Mouse (Mus musculus): ENCODE measurements around the gene Wnt10b. TPM values are rescaled to one million over a fixed set of nuclear protein-coding genes. Genes with fewer than 3 reads are reported as not detected.

Gene Wnt10b
- polyA plus RNA-seq, 1 experiment from 2014 or later: not detected

- peaks cover 14% of the 10 kb centered on the region for H3K27me3 ChIP-seq
- no peak for ATAC-seq (ENCODE audit: low read depth)
- H3K27ac ChIP-seq (replicated peaks): no peak overlapping the region
- H3K9me3 ChIP-seq: no peaks in the 10 kb centered on the region
- no peaks in the 10 kb centered on the region for H3K36me3 ChIP-seq
- no peak overlapping the region for H3K9ac ChIP-seq
- H3K4me1 ChIP-seq (replicated peaks): peaks cover 13% of the 10 kb centered on the region
- no peak overlapping the region for H3K4me3 ChIP-seq
- 79% methylated on average over 8 of the region's 8 CpGs for WGBS
- H3K4me2 ChIP-seq: no peak overlapping the region
These were observed 55.8 kb downstream of the Wnt10b start for GRCm38 (mm10) chr15:98722191-98722590.

Other genes with a start within 250 kb of the Wnt10b start
- 132 and 147 TPM in 2 replicates for gene Kansl2, start 243.9 kb downstream of the Wnt10b start, polyA plus RNA-seq (2015; fragmentation: Nextera tagmentation; extraction: Ambion mirVana)
- 68.7 and 76.3 TPM in 2 replicates for gene Ccnt1, start 207.2 kb downstream of the Wnt10b start, polyA plus RNA-seq (2015; fragmentation: Nextera tagmentation; extraction: Ambion mirVana)
- not detected in 2 replicates for gene 4930415O20Rik, start 207.1 kb downstream of the Wnt10b start, polyA plus RNA-seq (2015; fragmentation: Nextera tagmentation; extraction: Ambion mirVana)
- gene Adcy6, start 168.1 kb downstream of the Wnt10b start, polyA plus RNA-seq (2015; fragmentation: Nextera tagmentation; extraction: Ambion mirVana): 10.4 and 10.7 TPM in 2 replicates
- 124 and 137 TPM in 2 replicates for gene Cacnb3, start 147.3 kb downstream of the Wnt10b start, polyA plus RNA-seq (2015; fragmentation: Nextera tagmentation; extraction: Ambion mirVana)
- gene Ddx23, start 115.3 kb downstream of the Wnt10b start, polyA plus RNA-seq (2015; fragmentation: Nextera tagmentation; extraction: Ambion mirVana): 20.5 and 21.7 TPM in 2 replicates
- 6.2 and 7.4 TPM in 2 replicates for gene Rnd1, start 100.7 kb downstream of the Wnt10b start, polyA plus RNA-seq (2015; fragmentation: Nextera tagmentation; extraction: Ambion mirVana)
- 2.2 and 4.1 TPM in 2 replicates for gene Ccdc65, start 69.9 kb downstream of the Wnt10b start, polyA plus RNA-seq (2015; fragmentation: Nextera tagmentation; extraction: Ambion mirVana)
- gene Fkbp11, start 50.0 kb downstream of the Wnt10b start, polyA plus RNA-seq (2015; fragmentation: Nextera tagmentation; extraction: Ambion mirVana): 8.1 and 10.9 TPM in 2 replicates
- gene Arf3, start 14.9 kb downstream of the Wnt10b start, polyA plus RNA-seq (2015; fragmentation: Nextera tagmentation; extraction: Ambion mirVana): 71.9 and 74.9 TPM in 2 replicates
- 3.6 and 3.9 TPM in 2 replicates for gene Wnt1, start 11.7 kb upstream of the Wnt10b start, polyA plus RNA-seq (2015; fragmentation: Nextera tagmentation; extraction: Ambion mirVana)
- 0.50 TPM in 2 replicates for gene Ddn, start 31.3 kb upstream of the Wnt10b start, polyA plus RNA-seq (2015; fragmentation: Nextera tagmentation; extraction: Ambion mirVana)
- gene Prkag1, start 53.4 kb upstream of the Wnt10b start, polyA plus RNA-seq (2015; fragmentation: Nextera tagmentation; extraction: Ambion mirVana): 71.8 and 79.4 TPM in 2 replicates
- 9.7 and 10.8 TPM in 2 replicates for gene Kmt2d, start 93.1 kb upstream of the Wnt10b start, polyA plus RNA-seq (2015; fragmentation: Nextera tagmentation; extraction: Ambion mirVana)
- 27.8 and 33.3 TPM in 2 replicates for gene Rhebl1, start 116.4 kb upstream of the Wnt10b start, polyA plus RNA-seq (2015; fragmentation: Nextera tagmentation; extraction: Ambion mirVana)
- gene Dhh, start 120.4 kb upstream of the Wnt10b start, polyA plus RNA-seq (2015; fragmentation: Nextera tagmentation; extraction: Ambion mirVana): 3.1 and 4.3 TPM in 2 replicates
- gene Lmbr1l, start 140.1 kb upstream of the Wnt10b start, polyA plus RNA-seq (2015; fragmentation: Nextera tagmentation; extraction: Ambion mirVana): 34.9 and 39.0 TPM in 2 replicates
- 1,062 and 1,121 TPM in 2 replicates for gene Tuba1b, start 156.4 kb upstream of the Wnt10b start, polyA plus RNA-seq (2015; fragmentation: Nextera tagmentation; extraction: Ambion mirVana)
- not detected in 2 replicates for gene Gm49450, start 175.4 kb upstream of the Wnt10b start, polyA plus RNA-seq (2015; fragmentation: Nextera tagmentation; extraction: Ambion mirVana)
- gene Tuba1a, start 175.6 kb upstream of the Wnt10b start, polyA plus RNA-seq (2015; fragmentation: Nextera tagmentation; extraction: Ambion mirVana): 13,124 and 14,228 TPM in 2 replicates

All from neural tube, embryonic 13.5 days (tissue).